29 mouse cellular contexts compared by ENCODE assay signal in the genomic region with DNA sequence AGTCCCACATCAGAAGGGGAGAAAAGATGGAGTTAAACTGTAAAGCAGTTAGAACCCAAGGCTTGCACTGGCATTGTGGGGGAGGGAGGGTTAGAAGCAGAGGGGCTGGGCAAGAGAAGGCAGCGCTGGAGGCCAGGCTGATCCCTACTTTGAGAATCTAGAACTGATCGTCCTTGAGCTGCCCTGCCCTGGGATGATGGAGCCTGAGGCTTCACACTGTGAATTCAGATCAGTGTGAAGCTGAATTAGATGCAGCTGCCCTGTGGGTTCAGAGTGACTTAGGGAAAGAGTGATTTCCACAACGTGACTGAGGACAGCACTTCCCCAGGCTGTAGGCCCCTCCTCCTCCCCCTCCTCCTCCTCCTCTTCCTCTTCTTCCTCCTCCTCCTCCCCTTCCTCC. TPM values are rescaled to one million over a fixed set of nuclear protein-coding genes. Genes with fewer than 3 reads are reported as not detected.
"Had no signal": no experiment of that assay in that cellular context is flagged by ENCODE, and none has a peak within 500 bp of the region (broad histone marks: within the 10 kb centered on the region; RNA-seq: fewer than 3 reads in every experiment).

No protein-coding gene starts in this region.

- H3K27ac ChIP-seq: embryonic facial prominence, embryonic 10.5 days; embryonic facial prominence, embryonic 12.5 days; embryonic facial prominence, embryonic 13.5 days; embryonic facial prominence, embryonic 15.5 days; forebrain, embryonic 10.5 days; forebrain, embryonic 12.5 days; forebrain, embryonic 13.5 days; forebrain, embryonic 15.5 days; gastrocnemius, adult 2 months; heart, adult 2 months had no signal

- H3K36me3 ChIP-seq: embryonic facial prominence, embryonic 10.5 days; embryonic facial prominence, embryonic 12.5 days; embryonic facial prominence, embryonic 13.5 days; embryonic facial prominence, embryonic 15.5 days; forebrain, embryonic 10.5 days; forebrain, embryonic 12.5 days; forebrain, embryonic 15.5 days had no signal

- H3K4me1 ChIP-seq: embryonic facial prominence, embryonic 12.5 days; embryonic facial prominence, embryonic 13.5 days; embryonic facial prominence, embryonic 15.5 days; forebrain, embryonic 12.5 days; forebrain, embryonic 13.5 days; forebrain, embryonic 15.5 days had no signal

- H3K9me3 ChIP-seq: embryonic facial prominence, embryonic 10.5 days; embryonic facial prominence, embryonic 12.5 days; embryonic facial prominence, embryonic 13.5 days; embryonic facial prominence, embryonic 15.5 days; forebrain, embryonic 10.5 days; forebrain, embryonic 12.5 days; forebrain, embryonic 13.5 days; forebrain, embryonic 15.5 days had no signal

- DNase-seq: cerebellum, adult 9-10 months; cerebellum, adult 9-11 months; cerebellum, postnatal 10 days; cerebellum, postnatal 14 days; cerebellum, postnatal 25 days; cerebellum, postnatal 36 days; embryo, embryonic 11 days; forebrain, postnatal 0 days; gastrocnemius, adult 2 months; gastrocnemius, postnatal 10 days; gastrocnemius, postnatal 14 days; gastrocnemius, postnatal 25 days; gastrocnemius, postnatal 36 days; heart, adult 11 months; heart, adult 18-20 months; heart, adult 2 months had no signal

- H3K4me3 ChIP-seq: embryonic facial prominence, embryonic 10.5 days; embryonic facial prominence, embryonic 12.5 days; embryonic facial prominence, embryonic 13.5 days; embryonic facial prominence, embryonic 15.5 days; erythroblast, embryonic 14.5 days; forebrain, embryonic 10.5 days; forebrain, embryonic 12.5 days; forebrain, embryonic 13.5 days; forebrain, embryonic 15.5 days; gastrocnemius, adult 2 months; heart, adult 2 months had no signal

- H3K27me3 ChIP-seq: embryonic facial prominence, embryonic 12.5 days; embryonic facial prominence, embryonic 13.5 days; embryonic facial prominence, embryonic 15.5 days; forebrain, embryonic 12.5 days; forebrain, embryonic 13.5 days; forebrain, embryonic 15.5 days had no signal

RNA-seq across cellular contexts. Expression of gene Nptx2, which starts 25.6 kb away (rescaled TPM):
- total RNA-seq: common myeloid progenitor, adult 5-6 weeks; gastrocnemius, adult 18-20 months; gastrocnemius, adult 2 months; gastrocnemius, adult 8-10 months; gastrocnemius, postnatal 36 days; granulocyte monocyte progenitor cell, adult 5-6 weeks had no signal
- polyA plus RNA-seq: erythroblast, embryonic 14.5 days had no signal
